Mouse (Mus musculus) embryo, embryonic 10.5 days (tissue): ENCODE measurements around the gene Nkiras1.
"Not testable (repeated sequence)": the region's sequence is repeated elsewhere in the genome, so short reads cannot be mapped to it uniquely, and the experiment has no call there.

Experiments used
- DNase-seq: peaks from one replicate; pipeline ENCODE4 v3.0.0-alpha.2; 2015; ENCODE audit warnings: low spot score

Gene Nkiras1

DNA sequence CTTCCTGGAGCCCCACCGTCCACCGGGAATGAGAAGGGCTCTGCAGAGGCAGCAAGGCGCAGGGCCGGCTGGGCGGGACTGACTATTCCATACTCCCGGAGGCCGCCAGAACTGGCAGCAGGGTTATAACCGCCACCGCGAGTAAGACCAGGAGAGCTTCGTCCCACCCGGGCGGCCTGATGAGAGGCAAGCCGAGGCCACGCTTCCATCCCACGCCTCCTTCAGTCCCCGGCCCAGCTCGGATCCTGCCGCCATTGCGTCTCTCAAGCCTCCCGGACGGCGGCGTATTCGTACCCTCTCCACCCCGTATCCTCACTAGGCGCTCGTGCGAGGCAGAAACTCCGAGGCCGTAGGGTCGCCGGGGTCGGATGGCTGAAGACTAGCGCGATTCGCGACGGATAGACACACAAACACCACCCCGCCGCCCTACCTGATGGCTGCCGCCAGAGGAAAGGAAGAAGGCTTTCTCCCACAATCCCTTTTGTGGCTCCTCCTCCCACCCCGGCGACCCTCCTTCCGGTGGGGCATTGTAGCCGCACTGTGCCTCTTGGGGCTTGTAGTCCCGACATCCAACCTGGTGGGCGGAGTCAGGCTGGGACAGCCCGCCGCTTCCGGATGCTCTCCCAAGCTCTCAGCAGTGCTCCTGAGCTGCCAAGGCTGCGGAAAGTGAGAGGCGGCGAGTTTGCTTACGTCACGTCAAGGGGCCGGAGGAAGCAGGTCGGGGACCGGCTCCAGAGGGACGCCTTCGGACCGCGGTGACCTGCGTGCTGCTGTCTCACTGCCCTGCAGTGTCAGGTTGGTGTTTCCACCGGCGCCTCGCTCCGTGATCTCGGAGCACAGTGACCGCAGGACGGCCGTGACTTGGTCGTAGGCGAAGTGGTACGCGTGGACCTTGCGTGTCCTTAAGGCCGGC lies at the start of gene Nkiras1, which contains the start of gene Rpl15:
Gene Nkiras1 (plus strand): TSS at position 608 of the 913 bp plus-strand sequence.
Gene Rpl15 (minus strand): TSS at position 863 of the 913 bp plus-strand sequence.
- peak; percentile 99 for DNase-seq

DNA sequence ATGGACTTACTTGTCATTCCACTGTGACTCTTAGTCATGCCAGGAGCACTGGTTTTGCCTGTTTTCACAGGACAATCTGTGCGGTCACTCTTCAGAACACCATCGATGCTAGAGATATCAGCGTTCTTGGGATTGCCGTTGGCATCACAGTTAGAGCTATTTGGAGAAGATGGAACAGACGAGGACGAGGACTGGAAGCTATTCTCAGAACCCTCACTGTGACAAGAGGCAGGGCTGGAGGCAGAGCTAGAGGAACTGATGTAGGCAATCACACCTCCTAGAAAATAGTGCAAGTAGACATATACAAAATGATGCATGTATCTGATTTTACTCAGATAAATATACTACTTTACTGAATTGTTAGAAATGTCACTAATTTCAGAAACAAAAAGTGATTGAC lies 49.0 kb upstream of the Nkiras1 start:
- no peak for DNase-seq

DNA sequence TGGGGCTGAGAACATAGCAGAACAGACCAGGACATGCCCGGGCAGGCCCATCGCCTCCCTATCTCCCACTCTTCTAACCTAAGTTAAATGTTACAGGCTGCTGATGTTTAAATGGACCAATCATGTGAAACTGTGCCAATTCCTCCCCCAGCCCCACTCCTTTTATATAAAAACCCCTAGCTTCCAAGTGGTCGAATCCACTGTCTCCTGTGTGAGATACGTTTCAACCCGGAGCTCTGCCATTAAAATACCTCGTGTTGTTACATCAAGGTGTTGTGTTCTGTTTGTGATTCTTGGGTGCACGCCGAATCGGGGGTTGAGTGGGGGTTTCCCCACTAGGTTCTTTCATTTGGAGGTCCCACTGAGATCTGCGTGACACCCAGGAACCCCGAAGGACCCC lies 45.5 kb upstream of the Nkiras1 start:
- DNase-seq = not testable (repeated sequence)

DNA sequence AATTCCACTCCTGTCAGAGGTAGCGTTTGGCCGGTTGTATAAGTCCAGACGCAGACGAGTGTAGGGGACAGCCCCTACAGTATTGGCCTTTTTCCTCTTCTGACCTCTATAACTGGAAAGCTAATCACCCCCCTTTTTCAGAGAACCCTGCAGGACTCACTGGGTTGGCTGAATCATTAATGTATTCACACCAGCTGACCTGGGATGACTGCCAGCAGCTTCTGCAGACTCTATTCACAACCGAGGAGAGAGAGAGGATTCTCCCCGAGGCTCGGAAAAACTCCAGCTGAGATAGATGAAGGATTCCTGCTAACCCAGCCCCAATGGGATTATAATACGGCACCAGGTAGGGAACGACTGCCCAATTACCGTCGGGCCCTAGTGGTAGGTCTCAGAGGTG lies 44.8 kb upstream of the Nkiras1 start:
- not testable (repeated sequence) for DNase-seq

DNA sequence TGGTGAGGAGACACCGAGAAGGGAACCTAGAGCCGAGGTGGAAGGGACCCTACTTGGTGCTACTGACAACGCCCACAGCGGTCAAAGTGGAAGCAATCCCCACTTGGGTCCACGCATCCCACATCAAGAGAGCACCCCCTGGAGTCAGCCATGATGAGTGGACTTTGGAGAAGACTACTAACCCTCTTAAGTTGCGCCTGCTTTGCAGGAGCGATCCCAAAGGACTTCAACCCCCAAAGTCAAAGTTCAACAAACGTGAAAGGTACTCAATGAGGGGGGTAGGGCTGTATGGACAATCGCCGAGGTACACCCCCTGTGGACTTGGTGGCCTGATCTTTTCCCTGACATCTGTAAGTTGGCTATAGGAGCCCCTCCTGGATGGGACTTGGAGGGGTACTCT lies 41.2 kb upstream of the Nkiras1 start:
- not testable (repeated sequence) for DNase-seq

DNA sequence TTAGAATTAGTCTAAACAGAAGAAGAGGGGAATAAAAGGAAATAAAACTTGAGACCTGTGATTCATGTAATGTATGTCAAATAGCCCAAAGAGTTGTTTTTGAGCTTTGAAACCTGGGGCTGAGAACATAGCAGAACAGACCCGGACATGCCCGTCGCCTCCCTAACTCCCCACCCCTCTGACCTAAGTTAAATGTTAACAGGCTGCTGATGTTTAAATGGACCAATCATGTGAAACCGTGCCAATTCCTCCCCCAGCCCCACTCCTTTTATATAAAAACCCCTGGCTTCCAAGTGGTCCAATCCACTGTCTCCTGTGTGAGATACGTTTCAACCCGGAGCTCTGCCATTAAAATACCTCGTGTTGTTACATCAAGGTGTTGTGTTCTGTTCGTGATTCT lies 39.1 kb upstream of the Nkiras1 start:
- not testable (repeated sequence) for DNase-seq

DNA sequence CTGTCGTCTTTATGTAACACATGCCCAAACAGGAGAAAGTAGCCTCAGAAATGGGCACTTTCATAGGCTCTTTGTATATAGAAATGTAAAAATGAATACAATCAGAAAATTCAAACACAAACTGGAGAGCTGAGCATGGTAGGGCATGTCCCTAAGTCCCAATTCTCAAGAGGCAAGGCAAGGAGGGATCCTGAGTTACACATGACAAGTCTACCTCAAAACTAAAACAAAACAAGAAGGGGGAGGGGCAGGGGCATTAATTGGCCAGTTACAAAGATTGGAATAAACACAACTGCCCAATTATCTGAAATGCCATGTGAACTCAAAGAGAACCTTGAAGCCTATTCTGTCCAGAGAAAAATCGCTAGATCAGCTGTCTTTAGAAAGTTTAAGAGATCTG lies 37.9 kb upstream of the Nkiras1 start:
- DNase-seq = no peak

DNA sequence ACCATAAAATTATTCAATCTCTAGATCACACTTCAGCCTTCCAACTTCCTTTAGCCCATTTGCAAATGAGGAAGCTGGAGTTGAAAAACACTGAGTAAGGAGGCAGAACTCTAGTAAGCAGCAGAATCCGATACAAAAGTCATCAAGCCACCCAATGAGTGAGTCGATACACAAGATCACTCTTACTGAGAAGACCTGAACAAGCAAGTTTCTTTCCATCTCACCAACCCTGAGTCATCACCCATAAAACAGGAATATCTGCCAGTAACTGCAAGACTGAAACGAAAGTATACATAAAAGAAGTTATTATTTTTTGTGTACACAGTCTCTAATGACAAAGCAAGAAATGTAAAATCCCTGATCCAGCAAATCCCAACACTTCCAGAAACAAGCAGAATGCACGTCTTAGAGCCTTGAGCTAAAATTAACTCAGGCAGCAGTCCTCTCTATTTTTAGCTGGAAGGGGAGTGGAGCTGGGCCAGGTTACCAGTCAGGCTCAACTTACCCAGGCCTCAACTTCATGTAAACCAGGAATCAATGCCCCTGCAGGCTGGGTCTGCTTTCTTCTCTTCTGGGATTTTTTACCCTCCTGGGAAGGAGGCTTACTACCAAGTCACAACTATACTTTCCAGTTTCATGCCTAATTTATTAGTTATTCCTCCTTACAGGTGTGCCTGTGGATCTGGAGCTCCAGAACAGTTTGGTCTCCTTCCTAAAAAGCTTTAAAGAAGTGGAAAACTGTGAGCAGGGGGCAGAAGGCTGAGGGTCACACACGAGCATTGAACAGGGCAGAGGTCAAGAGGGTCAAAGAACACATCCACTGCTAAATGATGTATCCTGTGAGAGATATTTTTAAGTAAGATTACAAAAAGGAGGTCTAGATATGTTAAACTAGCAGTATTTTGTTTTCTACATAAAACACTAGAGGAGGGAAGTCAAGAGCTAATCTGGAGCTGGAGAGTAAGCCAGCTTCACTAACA lies 36.7 kb upstream of the Nkiras1 start:
- no peak for DNase-seq

DNA sequence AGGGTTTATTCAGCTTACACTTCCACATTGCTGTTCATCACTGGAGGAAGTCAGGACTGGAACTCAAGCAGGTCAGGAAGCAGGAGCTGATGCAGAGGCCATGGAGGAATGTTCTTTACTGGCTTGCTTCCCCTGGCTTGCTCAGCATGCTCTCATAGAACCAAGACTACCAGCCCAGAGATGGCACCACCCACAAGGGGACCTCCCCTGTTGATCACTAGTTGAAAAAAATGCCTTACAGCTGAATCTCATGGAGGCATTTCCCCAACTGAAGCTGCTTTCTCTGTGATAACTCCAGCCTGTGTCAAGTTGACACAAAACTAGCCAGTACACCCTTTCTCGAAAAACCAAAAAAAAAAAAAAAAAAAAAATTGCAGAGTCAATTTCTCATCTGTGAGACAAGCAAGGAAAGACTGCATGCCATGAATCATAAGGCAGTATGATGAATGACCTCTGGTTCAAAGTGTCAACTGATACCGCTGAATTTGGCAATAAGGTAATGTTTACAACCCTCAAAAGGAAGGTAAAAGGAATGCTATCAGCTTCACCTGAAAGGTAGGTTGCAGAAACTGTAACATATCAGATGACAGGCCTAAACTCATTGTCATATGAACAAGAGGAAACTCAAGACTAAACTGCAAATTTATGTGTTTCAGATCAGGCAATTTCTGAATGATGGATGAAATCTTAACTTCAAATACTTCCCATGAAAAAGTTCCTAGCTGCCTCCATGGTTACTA lies 34.3 kb upstream of the Nkiras1 start:
- DNase-seq = not testable (repeated sequence)

DNA sequence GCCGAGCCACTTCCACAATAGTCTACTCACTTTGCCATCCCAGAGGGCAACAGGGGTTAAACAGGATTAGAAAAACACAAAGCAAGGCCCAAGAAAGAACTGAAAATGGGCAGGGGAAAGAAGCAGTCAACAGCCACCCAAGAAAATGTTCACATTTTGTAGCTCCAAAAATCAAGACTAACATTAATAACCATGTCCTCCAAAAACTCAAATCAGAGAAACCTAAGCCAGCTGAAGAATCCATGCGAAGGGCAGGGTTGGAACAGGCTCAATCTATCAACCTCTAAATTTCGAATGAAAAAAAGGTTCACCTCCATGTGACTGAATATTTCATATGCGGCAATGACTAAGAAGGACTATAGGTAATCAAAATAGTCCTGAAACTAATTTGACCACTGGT lies 33.6 kb upstream of the Nkiras1 start:
- DNase-seq = peak; percentile 26

DNA sequence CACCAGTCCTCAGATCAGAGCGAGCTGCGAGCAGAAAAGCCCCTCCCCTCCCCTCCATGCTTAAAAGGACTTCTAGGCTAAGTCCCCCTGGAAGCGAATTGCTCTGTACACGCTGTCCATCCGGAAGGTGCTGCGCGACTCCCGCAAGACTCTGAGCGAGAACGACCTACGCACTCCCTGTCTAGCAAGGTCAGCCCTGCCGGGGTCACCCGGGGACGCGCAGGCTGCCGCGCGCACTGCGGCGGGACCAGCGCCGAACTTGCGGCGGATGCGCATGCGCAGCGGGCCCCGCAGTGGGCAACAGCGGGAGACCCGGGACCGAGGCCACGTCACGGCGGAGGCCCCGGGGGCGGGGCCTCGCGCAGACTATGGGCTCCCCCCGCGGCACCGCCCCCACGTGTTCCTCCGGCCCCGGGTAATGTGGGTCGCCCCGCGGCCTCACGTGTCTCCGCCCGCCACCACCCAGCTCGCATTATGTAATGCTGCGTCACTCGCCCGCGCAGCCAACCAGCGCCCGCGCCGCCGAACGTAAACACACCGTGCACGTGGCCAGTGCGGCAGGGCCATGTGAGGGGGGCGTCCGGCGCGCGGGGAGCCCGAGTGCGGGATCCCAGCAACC lies 32.7 kb upstream of the Nkiras1 start:
- peak; percentile 97 for DNase-seq

DNA sequence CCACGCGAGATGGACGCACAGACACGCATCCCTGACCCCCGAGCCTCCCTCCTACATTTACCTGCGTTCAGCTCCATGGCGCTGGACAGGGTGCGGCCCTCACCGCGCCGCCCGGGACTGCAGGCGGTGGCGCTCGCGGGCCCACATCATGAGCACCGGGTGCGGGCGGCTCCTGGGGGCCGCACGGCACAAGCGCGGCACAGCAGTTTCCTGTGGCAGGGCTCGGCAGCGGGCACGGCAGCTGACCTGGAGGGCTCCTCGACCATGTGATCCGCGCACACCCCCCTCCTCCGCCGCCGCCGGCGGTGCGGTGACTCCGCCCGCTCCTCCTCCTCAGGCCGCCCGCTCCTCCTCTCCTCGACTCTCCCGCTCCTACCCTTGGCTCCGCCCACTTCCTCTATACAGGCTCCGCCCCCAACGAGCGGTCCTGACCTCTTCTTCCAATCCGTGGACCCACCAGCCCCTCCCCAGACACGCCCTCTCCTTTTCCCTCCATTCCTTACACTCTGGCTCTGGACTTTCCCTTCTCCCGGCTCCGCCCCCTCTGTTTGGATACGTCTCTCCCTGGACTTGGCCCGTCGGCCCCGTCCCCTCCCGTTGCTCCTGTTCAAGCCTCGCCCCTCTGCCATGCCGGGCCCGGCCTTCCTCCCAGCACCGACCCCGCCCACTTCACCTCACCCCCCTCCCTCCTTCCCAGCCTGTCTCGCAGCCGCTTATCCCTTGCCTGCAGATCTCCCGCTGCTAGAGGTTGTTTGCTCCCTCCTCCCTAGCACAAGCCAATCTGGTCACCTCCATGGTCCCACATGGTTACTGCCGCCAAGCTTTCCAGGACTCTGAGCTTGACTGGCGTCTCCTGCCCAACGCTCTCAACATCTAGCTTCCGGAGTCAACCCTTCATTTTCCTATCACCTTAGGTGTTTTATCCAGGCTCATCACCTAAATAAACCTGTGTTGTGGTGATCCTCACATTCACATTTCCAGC lies 31.9 kb upstream of the Nkiras1 start, which contains the start of gene Nr1d2:
Gene Nr1d2 (minus strand): TSS at position 378 of the 982 bp plus-strand sequence.
- DNase-seq = peak; percentile 100

DNA sequence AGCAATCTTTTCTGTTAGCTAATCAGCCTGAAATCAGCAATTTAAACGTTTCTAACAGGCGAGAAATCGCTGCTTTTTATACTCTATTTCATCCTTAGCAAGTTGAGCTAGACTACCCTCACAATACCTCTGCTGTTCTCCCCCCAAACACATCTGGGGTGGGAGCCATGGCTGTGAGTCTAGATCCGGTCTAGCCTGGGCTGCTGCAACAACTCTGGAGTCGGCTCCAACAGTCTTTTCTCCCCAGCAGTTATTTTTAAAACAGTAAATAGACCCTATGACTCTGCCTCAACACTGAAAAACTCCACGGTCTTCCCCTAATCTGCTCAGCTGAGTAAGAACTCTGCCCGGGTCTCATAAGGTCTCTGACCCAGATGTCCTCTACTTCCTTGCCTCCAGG lies 30.8 kb upstream of the Nkiras1 start:
- DNase-seq = no peak

DNA sequence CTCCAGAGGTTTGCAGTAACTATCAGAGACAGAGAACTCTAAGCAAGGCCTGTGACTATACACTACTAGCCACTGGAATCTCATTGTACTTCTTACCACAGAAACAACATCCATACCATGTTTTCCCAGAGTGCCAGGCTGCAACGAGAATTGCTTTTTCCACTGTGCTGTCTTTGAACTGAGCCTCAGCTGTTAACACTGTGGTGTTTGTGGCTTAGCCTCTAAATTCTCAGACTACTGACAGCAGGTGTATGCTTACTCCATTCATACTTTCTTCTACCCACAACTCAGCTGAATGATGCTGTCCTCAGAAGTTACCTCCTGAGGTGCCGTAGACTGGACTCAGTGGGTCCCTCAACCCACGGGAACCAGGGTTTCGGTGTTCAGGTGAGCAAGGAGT lies 29.1 kb upstream of the Nkiras1 start:
- no peak for DNase-seq

DNA sequence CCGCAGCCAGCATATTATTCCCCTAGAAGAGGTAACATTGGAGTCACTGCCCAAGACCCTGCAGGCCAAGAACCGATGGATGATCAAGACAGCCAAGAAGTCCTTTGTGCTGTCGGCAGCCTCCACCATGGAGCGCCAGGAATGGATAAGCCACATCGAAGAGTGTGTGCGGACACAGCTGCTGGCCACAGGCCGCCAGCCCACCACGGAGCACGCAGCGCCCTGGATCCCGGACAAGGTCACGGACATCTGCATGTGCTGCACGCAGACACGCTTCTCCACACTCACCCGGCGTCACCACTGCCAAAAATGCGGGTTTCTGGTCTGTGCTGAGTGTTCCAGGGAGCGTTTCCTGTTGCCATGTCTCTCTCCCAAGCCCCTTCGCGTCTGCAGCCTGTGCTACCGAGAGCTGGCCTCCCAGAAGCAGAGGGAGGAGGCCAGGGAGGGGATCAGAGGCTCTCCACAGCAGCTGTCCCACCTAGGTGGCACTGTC lies 28.3 kb upstream of the Nkiras1 start:
- no peak for DNase-seq

DNA sequence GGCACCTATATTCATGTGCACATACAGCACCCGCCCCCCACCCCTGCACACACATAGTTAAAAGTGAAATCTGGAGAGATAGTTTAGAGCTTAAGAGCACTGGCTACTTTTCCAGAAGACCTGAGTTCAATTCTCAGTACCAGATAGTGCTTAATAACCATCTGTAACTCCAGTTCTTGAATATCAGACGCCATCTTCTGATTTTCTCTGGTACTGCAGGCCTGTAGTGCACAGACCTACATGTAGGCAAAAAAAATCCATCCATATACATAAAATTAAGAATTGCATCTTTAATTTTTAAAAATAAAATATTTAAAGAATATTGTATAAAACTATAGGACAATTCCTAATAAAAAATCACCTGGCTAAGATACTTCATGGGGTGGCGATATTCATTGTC lies 9.7 kb upstream of the Nkiras1 start:
- no peak for DNase-seq

DNA sequence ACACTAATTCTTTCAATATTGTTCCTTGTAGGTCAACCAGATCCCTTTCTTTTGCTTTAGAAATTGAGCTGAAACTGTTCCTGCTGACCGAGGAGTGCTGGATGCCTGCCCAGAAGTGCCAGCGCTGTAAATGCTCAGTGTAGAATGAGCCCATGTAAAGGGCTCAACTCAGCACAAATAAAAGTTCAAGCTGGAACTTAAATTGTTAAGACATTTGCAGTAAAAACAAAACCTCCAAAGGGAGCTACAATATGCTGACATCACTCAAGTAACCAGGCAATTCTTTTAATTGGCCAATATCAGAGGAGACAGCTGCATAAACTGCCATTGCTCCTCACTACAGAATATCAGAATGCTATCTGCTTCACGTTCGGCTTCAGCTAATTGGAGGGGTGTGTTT lies 7.5 kb upstream of the Nkiras1 start:
- no peak for DNase-seq

DNA sequence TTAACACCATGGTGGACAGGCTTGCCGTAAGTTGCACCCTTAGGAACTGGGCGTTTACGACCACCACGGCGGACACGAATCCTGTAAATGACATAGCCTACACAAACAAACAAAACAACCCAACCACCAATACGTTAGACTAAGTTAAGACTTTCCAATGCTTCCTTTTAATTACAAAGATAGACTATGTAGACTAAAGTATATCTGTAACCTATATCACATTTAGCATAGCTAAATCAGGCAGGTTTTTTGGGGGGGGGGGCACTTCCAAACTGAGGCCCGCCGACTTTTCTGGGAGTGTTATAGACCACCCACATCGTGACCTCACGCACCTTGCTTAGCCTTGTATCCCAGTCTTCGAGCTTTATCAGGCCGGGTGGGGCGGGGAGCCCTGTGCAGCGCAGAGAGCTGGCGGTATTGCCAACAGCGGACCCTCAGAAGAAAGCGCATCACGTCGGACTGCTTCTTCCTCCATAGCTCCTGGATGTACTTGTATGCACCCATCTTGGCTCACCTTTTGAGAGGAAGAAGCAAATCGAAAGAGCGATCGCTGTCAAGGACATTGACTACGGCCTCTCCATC lies 898 bp upstream of the Nkiras1 start:
- peak; percentile 40 for DNase-seq

DNA sequence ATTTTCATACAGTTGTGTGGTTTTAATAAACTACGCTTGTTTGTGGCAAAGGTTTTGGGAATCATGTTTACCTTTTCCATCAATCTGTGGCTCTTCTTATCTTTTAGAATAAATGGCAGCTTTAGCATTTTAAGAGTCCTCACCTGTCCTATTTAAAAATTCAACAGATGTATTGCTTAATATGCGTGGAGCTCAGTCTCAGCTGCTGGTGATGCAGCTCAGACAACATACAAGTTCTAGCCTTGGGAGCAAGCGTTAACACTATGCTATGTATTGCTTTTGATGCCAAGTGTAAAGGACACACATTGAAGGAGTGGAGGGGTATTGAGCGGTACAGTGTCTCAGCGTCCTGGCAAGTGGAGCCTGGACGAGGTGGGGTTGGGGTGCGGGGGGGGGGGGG lies 730 bp downstream of the Nkiras1 start:
- no peak for DNase-seq

DNA sequence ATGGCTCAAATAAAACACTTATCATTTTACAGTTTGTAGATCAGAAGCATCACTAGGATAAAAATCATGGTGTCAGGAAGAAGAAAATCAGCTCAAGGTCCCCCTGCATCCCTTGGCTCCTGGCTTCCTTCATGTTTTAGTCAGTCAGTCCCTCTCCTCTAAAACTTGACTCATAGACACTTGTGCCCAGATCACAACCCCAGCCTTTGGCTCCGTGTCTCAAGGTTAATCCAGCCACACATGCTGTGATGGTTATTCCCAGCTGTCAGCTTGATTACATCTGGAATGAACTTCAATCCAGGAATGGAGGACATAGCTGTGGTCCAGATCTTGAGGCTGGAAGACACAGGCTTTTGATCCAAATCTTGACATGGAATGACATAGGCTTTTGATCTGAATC lies 3.6 kb downstream of the Nkiras1 start:
- no peak for DNase-seq
